Mouse (Mus musculus) small intestine, adult 2 months (tissue): ENCODE results near the gene Mpped2.

Experiments used
- CTCF ChIP-seq: fragments of 200-500 bp; IDR thresholded peaks from 2 replicates; pipeline ENCODE4 v1.5.1; 2012; ENCODE audit warnings: low read depth, mild to moderate bottlenecking, control low read depth, inconsistent platforms, low read length, moderate library complexity, mixed read lengths; ENCODE audit not compliant: insufficient replicate concordance, insufficient read length; ENCODE audit errors: extremely low read depth
- POLR2A ChIP-seq: fragments of 200-500 bp; IDR thresholded peaks from 2 replicates; pipeline ENCODE4 v1.6.1; 2012; ENCODE audit warnings: low read depth, mild to moderate bottlenecking, control low read depth, inconsistent platforms, low read length, moderate library complexity

GRCm38 (mm10) chr2:106844766-106845678, 152.0 kb downstream of the Mpped2 start:
- no peak for TF ChIP-seq CTCF
- no peak for TF ChIP-seq POLR2A
